Mouse (Mus musculus) adrenal gland, adult 18-20 months (tissue): ENCODE results near the gene Dnm2. TPM values are rescaled to one million over a fixed set of nuclear protein-coding genes. Genes with fewer than 3 reads are reported as not detected.
"Not testable (repeated sequence)": the region's sequence is repeated elsewhere in the genome, so short reads cannot be mapped to it uniquely, and the experiment has no call there.

Source experiments
- DNase-seq, 2 experiments: peaks; one replicate each; pipeline ENCODE4 v3.0.0; 2021 to 2022; ENCODE audit warnings: low spot score in 2 of 2
- total RNA-seq, 2 experiments: library from RNA; stranded (reverse); gene quantifications; 1 replicate in 1 of 2; 2 replicates in 1 of 2; pipeline ENCODE4 v1.2.3; 2021

The Dnm2 gene
- total RNA-seq, 2 experiments from 2014 or later, result 88.5 to 112 TPM

GRCm38 (mm10) chr9:21454556-21454955 lies 29.8 kb downstream of the Dnm2 start:
- no peak for DNase-seq

DNA sequence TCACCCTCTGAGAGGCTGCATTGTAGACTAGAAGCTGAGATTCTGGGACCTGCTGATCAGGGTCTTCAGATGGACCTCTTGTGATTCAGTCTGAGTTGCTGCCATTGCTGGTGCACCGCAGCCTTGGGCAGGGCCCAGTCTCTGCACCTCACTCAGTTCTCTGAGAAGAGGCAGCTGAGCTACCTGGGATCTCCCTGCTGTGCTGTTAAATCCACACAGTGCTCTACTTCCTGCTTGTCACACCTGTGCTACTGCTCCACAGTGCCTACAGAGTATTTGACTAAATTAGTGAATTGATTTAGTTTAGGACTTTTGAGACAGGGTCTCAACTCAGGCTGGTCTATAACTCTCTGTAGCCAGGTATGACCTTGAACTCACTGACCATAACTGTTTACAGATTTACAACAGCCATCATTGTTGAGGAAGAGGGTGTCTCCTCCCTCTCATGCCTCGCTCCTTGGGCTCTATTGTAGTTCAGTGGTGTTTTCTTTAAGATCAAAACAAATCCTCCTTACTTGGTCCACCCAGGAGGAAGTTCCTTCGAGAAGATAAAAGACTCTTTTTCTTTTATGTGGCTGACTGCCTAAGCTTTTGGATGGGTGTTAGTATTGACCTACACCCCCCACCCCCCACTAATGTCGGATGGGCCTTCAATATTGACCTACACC lies 30.5 kb downstream of the Dnm2 start:
- no peak for DNase-seq

- DNase-seq, result no peak
Observed at GRCm38 (mm10) chr9:21456246-21456929, 31.7 kb downstream of the Dnm2 start.

DNA sequence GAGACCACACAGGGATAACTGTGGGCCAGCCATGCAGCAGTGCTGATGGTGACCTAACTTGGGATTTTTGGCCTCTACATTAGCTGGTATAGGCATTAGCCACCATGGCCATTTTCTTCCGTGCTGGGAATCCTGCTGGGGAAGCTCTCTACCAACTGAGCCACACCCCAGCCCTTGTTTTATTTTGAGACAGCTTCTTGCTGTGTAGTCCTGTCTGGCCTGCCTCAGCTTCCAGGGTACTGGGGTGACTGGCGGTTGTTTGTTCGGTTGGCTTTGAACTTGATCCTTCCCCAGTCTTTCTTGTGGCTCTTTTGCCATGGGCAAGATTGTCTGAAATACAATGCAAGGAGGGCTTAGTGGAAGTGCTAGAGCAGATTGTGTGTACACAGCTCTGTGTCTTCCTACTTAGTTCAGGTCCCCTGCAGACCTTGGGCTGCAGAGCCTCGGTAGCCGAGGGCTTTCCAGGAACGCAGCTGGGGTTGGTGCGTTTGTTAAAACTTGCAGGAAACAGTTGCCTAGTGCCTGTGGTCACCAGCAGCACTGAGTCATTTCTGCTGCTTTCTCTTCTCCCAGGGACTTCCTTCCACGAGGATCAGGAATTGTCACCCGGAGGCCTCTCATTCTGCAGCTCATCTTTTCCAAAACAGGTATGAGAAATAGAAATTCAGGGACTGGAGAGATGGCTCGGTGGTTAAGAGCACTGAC lies 32.4 kb downstream of the Dnm2 start:
- DNase-seq, result no peak

- DNase-seq, result no peak
Observed at GRCm38 (mm10) chr9:21458821-21459220, 34.1 kb downstream of the Dnm2 start.

DNA sequence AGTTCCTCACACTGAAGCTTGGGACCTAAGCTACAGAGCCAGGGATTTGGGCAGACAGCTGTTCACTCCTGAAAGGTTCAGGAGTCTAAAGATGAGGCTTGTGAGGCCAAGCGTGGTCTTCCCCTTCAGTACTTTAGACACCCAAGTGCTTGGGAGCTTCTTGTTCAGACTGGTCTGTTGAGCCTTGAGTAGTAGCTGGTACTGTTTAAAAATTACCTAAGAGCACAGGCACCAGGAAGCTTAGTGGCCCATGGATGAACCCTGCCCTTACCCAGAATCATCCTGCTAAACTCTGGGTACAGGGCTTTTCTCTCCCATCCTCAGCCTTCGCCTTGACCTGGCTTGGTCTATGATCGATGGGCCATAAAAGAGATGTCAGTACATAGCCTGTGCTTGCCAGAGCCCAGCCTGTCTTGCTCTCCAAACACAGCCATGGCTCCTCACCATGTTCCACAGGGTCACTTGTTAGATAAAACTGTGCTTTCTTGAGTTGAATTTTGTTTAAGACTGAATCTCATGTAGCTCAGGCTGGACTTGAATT lies 35.8 kb downstream of the Dnm2 start:
- no peak for DNase-seq

GRCm38 (mm10) chr9:21463138-21463590 lies 38.5 kb downstream of the Dnm2 start:
- peak; percentile 51 to 65 for DNase-seq

- no peak for DNase-seq
Observed at GRCm38 (mm10) chr9:21463766-21464564, 39.3 kb downstream of the Dnm2 start.

DNA sequence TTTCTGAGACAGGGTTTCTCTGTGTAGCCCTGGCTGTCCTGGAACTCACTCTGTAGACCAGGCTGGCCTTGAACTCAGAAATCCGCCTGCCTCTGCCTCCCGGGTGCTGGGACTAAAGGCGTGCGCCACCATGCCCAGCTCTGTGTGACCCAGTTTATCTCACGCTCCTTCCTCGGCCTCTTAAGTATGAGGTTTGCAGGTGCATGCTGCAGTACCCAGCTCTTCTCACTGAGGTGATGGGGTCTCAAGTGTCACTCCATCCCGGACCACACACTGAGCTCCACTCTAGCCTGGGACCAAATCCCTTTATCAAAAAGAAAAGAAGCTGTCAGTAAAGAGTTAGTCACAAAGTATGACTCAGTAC lies 39.8 kb downstream of the Dnm2 start:
- not testable (repeated sequence) for DNase-seq

GRCm38 (mm10) chr9:21469032-21470024 lies 44.6 kb downstream of the Dnm2 start:
- DNase-seq, result peak; percentile 66 to 67

- DNase-seq, result no peak
Observed at GRCm38 (mm10) chr9:21472913-21473312, 48.2 kb downstream of the Dnm2 start.

DNA sequence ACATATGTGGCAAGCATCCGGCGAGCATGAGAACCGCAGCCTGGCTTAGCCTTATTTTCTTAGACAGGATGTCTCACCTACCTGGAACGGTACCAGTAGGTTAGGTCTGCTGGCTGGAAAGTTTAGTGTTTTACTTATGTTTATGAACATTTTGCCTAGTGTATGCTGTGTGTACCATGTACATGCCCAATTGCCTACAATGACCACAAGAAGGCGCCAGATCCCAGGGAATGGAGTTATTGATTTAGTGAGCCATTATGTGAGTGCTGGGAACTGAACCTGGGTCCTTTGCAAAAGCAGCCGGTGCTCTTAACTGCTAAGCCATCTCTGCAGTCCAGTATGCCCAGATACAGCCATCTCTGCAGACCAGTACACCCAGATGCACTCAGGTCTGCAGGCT lies 53.0 kb downstream of the Dnm2 start:
- no peak for DNase-seq

DNA sequence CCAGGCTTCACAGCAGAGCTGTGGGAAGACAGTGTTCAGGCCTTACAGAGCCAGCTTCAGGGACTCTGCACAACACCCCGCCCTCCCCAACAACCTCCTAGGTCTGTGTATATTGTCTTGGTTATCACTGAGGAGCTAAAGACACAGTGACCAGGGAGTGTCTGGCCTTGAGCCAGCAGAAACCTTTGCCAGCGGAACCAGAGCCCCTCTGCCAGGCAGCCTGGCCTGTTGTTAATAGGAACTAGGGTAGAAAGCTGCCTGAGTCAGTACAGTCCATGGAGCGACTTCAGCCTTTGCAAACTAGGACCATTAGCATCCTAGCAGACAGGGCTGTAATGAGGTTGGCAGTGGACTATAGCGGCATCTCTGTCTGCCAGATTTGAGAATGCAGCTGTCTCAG lies 59.4 kb downstream of the Dnm2 start:
- DNase-seq, result no peak

GRCm38 (mm10) chr9:21488246-21488645 lies 63.5 kb downstream of the Dnm2 start:
- not testable (repeated sequence) for DNase-seq

- DNase-seq, result no peak
Observed at GRCm38 (mm10) chr9:21490696-21491095, 66.0 kb downstream of the Dnm2 start.

DNA sequence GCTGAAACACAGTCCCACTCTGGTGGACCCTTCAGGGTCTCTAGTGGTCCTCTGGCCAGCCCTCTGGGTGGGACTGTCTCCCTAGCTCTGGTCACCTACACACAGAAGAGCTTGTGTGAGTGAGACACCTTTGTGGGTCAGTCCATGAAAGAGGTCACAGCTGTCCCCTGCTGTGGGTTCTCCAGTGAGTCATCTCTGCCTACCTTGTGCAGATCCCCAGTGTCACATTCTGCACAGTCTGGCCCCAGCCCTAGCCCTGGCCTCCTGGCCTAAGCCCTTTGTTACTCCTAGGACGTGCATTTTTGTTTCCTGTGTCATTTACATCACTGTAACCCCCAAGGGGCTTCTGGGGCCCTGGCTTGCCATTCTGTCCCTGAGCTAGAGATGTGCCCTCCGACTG lies 69.2 kb downstream of the Dnm2 start:
- DNase-seq, result no peak

DNA sequence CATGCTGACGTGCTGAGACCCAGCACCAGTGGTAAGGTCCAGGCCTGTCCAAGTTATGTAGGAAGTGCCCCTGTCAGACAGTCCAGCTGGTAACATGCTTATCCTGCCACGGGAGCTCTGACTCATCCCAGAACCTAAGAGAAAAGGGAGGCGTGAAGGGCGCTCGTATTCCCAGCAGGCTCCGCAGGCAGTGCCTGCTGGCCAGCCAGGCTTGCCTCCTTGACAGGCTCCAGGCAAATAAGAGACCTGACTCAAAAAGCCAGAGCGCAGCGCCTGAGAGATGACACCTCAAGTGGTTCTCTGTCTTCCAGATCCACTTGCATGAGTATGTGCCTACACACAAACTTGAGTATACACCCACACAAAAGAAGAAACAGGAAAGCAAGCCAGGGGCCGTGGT lies 70.0 kb downstream of the Dnm2 start:
- DNase-seq, result no peak

- DNase-seq, result peak in 1 of 2 experiments; percentile 31
Observed at GRCm38 (mm10) chr9:21496308-21497049, 71.8 kb downstream of the Dnm2 start.

- DNase-seq, result no peak
Observed at GRCm38 (mm10) chr9:21497050-21497542, 72.4 kb downstream of the Dnm2 start.
